Mouse (Mus musculus): Measurements from ENCODE around the gene Cmah.

DNA sequence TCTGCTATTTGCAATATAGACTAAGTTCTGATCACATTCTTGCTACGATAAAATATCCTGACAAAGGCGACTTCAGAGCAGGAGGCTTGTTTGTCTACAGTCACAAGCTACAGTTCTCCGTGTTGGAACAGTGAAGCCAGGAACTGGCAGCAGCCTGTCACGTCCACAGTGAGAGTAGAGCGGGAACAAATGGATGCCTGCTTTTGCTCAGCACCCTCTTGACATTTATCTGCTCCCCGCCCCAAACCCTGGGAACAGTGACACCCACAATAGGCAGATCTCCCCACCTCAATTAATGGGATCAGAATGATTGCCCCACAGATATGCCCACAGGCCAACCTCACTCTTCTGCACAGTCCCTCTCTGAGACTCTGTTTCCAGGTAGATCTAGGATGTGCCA is 153.6 kb downstream of the Cmah start:
- TF ChIP-seq CTCF (IDR thresholded peaks at IDR 0.05; ENCODE audit: extremely low read depth, insufficient read depth, insufficient read length, insufficient replicate concordance) = no peak
- no peak for TF ChIP-seq POLR2A (IDR thresholded peaks at IDR 0.05; ENCODE audit: low read depth, low read length)

Measured in spleen, adult 2 months (tissue).